ENCODE assay signal across 42 mouse cellular contexts in the genomic region with DNA sequence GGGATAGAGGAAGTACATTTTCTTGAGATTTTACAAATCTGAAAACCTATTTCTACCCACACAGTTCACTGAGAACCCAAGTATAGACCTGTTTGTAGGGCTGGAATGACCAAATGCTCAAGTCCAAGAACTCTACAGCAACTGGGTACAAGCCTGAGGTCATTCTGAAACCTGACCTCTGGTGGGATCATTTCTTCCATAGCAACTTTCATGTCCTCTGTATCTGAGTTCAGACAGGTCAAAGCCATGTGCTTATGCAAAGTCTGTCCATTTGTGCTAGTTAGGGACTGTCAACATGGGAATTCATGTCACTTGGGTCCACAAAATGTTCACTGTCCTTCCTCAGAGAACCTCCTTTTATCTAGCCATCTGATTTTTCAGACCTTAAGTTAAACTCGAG. TPM values are rescaled to one million over a fixed set of nuclear protein-coding genes. Genes with fewer than 3 reads are reported as not detected.
"Had no signal": no experiment of that assay in that cellular context is flagged by ENCODE, and none has a peak within 500 bp of the region (broad histone marks: within the 10 kb centered on the region; RNA-seq: fewer than 3 reads in every experiment).

No protein-coding gene starts in this region.

- H3K9ac ChIP-seq: heart, embryonic 12.5 days; heart, embryonic 13.5 days; heart, embryonic 15.5 days; hindbrain, embryonic 12.5 days; hindbrain, embryonic 13.5 days; hindbrain, embryonic 14.5 days; hindbrain, embryonic 15.5 days; intestine, embryonic 15.5 days; kidney, embryonic 15.5 days had no signal

- H3K27me3 ChIP-seq: heart, embryonic 12.5 days; heart, embryonic 13.5 days; heart, embryonic 15.5 days; hindbrain, embryonic 12.5 days; hindbrain, embryonic 13.5 days; hindbrain, embryonic 15.5 days; intestine, embryonic 15.5 days; kidney, embryonic 15.5 days had no signal

- H3K27ac ChIP-seq: heart, embryonic 10.5 days; heart, embryonic 13.5 days; heart, embryonic 15.5 days; hindbrain, embryonic 10.5 days; hindbrain, embryonic 12.5 days; hindbrain, embryonic 13.5 days; hindbrain, embryonic 14.5 days; hindbrain, embryonic 15.5 days; hindbrain, postnatal 0 days; intestine, embryonic 15.5 days; kidney, embryonic 15.5 days; kidney, postnatal 0 days; layer of hippocampus, adult 2 months; left cerebral cortex, adult 2 months had no signal

- H3K4me2 ChIP-seq: heart, embryonic 11.5 days; heart, embryonic 12.5 days; heart, embryonic 13.5 days; heart, embryonic 15.5 days; hindbrain, embryonic 12.5 days; hindbrain, embryonic 13.5 days; hindbrain, embryonic 14.5 days; hindbrain, embryonic 15.5 days; intestine, embryonic 15.5 days; kidney, embryonic 15.5 days had no signal

- H3K4me1 ChIP-seq: heart, embryonic 10.5 days; heart, embryonic 12.5 days; hindbrain, embryonic 10.5 days; hindbrain, embryonic 12.5 days; hindbrain, embryonic 13.5 days; hindbrain, embryonic 15.5 days; intestine, embryonic 15.5 days; kidney, embryonic 15.5 days had no signal

- DNase-seq: heart, postnatal 10 days; heart, postnatal 14 days; heart, postnatal 36 days; heart, postnatal 4 days; kidney, adult 11 months; kidney, adult 18-20 months; kidney, adult 2 months; kidney, adult 8-10 months; kidney, adult 9 months; kidney, postnatal 10 days; kidney, postnatal 14 days; kidney, postnatal 25 days; kidney, postnatal 36 days; kidney, postnatal 4 days; layer of hippocampus, adult 9-11 months; layer of hippocampus, postnatal 36 days had no signal

- H3K4me3 ChIP-seq: heart, embryonic 10.5 days; heart, embryonic 12.5 days; heart, embryonic 13.5 days; heart, embryonic 15.5 days; hindbrain, embryonic 10.5 days; hindbrain, embryonic 12.5 days; hindbrain, embryonic 13.5 days; hindbrain, embryonic 15.5 days; intestine, embryonic 15.5 days; kidney, embryonic 15.5 days; layer of hippocampus, adult 2 months; left cerebral cortex, adult 2 months had no signal

- H3K9me3 ChIP-seq: heart, embryonic 10.5 days; heart, embryonic 12.5 days; heart, embryonic 13.5 days; heart, embryonic 15.5 days; hindbrain, embryonic 10.5 days; hindbrain, embryonic 12.5 days; hindbrain, embryonic 13.5 days; hindbrain, embryonic 15.5 days; intestine, embryonic 15.5 days; kidney, embryonic 15.5 days had no signal

- H3K36me3 ChIP-seq: heart, embryonic 10.5 days; heart, embryonic 12.5 days; heart, embryonic 13.5 days; heart, embryonic 15.5 days; hindbrain, embryonic 10.5 days; hindbrain, embryonic 12.5 days; hindbrain, embryonic 13.5 days; hindbrain, embryonic 15.5 days; intestine, embryonic 15.5 days; kidney, embryonic 15.5 days had no signal

RNA-seq across cellular contexts. Expression of a gene that starts 42.4 kb away (rescaled TPM):
- total RNA-seq: heart, postnatal 10 days; heart, postnatal 14 days; heart, postnatal 25 days; heart, postnatal 36 days; heart, postnatal 4 days; hematopoietic stem cell, adult 5-6 weeks; hindbrain, postnatal 0 days; layer of hippocampus, adult 18-20 months; layer of hippocampus, adult 2 months; layer of hippocampus, adult 8-10 months; layer of hippocampus, postnatal 10 days; layer of hippocampus, postnatal 14 days; layer of hippocampus, postnatal 25 days; layer of hippocampus, postnatal 36 days; left cerebral cortex, adult 18-20 months; left cerebral cortex, adult 2 months had no signal
- polyA plus RNA-seq: hindbrain, embryonic 11.5 days; hindbrain, embryonic 12.5 days; hindbrain, embryonic 13.5 days; hindbrain, embryonic 14.5 days; hindbrain, embryonic 15.5 days; hindbrain, postnatal 0 days; inflammation-experienced regulatory T-cells, adult 6 months had no signal

RNA-seq across cellular contexts. Expression of a gene that starts 46.5 kb away (rescaled TPM):
- total RNA-seq: heart, postnatal 36 days; hematopoietic stem cell, adult 5-6 weeks had no signal
- polyA plus RNA-seq: hindbrain, embryonic 10.5 days; inflammation-experienced regulatory T-cells, adult 6 months had no signal
